Mouse (Mus musculus): Measurements from ENCODE around the gene Gad2. TPM values are rescaled to one million over a fixed set of nuclear protein-coding genes. Genes with fewer than 3 reads are reported as not detected.
A peak's percentile ranks its signal among the peaks of the same experiment; 100 is the strongest.
"Not testable (repeated sequence)": the region's sequence is repeated elsewhere in the genome, so short reads cannot be mapped to it uniquely, and the experiment has no call there.

The Gad2 gene
- polyA plus RNA-seq (2012; ENCODE audit: insufficient read depth, insufficient read length, missing spikeins), result not detected in 2 replicates

DNA sequence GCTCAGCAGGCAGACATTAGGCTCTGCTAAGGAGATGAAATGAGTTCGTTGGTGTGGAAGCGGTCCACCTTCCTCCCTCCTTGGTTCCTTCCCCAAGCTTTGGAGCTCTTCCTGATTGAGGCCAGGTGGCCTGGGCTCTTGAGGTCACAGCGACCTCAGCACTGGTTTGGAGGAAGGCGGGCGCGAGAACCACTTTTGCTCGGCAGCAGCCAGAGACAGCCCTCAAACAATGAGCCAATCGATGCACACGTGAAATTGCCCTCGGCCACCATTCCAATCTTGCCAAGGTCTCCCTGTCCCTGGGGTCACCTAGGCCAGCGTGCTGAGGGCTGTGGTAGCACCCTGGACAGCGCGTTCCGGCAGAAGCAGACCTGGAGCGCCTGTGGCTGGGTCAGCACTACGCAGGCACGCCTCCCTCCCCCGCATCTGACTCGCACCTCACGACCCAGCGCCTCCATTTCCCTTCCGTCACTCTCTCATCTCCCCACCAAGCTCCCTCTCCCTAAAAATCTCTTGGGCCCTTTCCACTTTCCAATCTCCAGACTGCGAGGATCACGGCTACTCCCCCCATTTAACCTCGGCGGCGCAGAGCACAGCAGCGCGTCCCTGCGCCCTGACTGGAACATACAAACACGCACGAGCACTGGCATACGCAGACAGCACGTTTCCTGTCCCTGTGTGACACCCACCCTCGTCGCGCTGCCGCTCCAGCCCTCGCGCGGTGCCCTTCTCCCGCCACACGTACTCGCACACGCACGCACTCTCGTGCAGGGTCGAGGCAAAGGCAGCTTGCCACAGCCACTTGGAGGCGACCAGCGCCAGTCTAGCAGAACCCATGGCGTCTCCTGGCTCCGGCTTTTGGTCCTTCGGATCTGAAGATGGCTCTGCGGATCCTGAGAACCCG is at the start of gene Gad2:
TSS of gene Gad2 (plus strand) at position 378 of the 904 bp plus-strand sequence.
- Histone ChIP-seq H3K4me1 (ENCODE audit: control insufficient read depth, insufficient read depth, insufficient read length, low read length) (no peaks in the 10 kb centered on the region; the same call in 1 of the 2 replicates), H3K4me3 (ENCODE audit: insufficient read depth, low read depth, low read length) (peak within 1 kb of the TSS; percentile 10), H3K27ac (replicated peaks; ENCODE audit: low read depth, low read length) (no peak within 1 kb of the TSS)

DNA sequence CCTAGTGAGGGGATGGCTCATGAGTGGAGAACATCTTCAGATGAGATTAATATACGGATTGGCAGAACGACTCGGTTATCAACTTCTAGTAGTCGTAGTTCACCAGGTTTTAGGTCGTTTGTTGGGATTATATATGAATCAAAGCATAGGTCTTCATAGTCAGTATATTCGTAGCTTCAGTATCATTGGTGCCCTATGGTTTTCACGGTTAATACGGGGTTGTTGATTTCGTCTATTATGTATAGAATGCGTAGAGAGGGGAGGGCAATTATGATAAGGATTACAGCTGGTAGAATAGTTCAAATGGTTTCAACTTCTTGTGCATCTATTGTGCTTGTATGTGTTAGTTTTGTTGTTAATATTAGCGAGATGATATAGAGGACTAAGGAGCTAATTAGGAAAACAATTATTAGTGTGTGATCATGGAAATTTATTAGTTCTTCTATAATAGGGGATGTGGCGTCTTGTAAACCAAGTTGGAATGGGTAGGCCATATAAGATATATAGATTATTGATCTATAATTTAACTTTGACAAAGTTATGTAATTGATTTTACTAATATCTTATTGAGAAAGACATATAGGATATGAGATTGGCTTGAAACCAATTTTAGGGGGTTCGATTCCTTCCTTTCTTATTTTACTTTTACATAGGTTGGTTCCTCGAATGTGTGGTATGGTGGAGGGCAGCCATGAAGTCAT is 34.4 kb upstream of the Gad2 start:
- not testable (repeated sequence) for H3K4me1 ChIP-seq (ENCODE audit: control insufficient read depth, insufficient read depth, insufficient read length, low read length); H3K27ac ChIP-seq (replicated peaks; ENCODE audit: low read depth, low read length); H3K4me3 ChIP-seq (ENCODE audit: insufficient read depth, low read depth, low read length)

DNA sequence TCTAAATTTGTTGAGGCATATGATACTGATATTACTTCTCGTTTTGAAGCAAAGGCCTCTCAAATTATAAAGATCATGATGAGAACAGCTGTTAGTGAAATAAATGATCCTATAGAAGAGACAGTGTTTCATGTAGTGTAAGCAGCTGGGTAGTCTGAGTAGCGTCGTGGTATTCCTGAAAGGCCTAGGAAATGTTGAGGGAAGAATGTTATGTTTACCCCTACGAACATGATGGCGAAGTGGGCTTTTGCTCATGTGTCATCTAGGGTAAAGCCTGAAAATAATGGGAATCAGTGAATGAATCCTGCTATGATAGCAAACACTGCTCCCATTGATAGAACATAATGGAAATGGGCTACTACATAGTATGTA is 33.8 kb upstream of the Gad2 start:
- H3K27ac ChIP-seq (replicated peaks; ENCODE audit: low read depth, low read length); H3K4me3 ChIP-seq (ENCODE audit: insufficient read depth, low read depth, low read length); H3K4me1 ChIP-seq (ENCODE audit: control insufficient read depth, insufficient read depth, insufficient read length, low read length): not testable (repeated sequence)

DNA sequence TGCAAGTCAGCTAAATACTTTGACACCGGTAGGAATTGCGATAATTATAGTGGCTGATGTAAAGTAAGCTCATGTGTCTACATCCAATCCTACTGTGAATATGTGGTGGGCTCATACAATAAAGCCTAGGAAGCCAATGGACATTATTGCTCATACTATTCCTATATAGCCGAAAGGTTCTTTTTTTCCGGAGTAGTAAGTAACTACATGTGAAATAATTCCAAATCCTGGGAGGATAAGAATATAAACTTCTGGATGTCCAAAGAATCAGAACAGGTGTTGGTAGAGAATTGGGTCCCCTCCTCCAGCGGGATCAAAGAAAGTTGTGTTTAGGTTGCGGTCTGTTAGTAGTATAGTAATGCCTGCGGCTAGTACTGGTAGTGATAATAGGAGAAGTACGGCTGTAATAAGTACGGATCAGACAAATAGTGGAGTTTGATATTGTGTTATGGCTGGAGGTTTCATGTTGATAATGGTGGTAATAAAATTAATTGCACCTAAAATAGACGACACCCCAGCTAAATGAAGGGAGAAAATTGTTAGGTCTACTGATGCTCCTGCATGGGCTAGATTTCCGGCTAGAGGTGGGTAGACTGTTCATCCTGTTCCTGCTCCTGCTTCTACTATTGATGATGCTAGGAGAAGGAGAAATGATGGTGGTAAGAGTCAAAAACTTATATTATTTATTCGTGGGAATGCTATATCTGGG is 33.2 kb upstream of the Gad2 start:
- not testable (repeated sequence) for H3K27ac ChIP-seq (replicated peaks; ENCODE audit: low read depth, low read length); H3K4me1 ChIP-seq (ENCODE audit: control insufficient read depth, insufficient read depth, insufficient read length, low read length); H3K4me3 ChIP-seq (ENCODE audit: insufficient read depth, low read depth, low read length)

DNA sequence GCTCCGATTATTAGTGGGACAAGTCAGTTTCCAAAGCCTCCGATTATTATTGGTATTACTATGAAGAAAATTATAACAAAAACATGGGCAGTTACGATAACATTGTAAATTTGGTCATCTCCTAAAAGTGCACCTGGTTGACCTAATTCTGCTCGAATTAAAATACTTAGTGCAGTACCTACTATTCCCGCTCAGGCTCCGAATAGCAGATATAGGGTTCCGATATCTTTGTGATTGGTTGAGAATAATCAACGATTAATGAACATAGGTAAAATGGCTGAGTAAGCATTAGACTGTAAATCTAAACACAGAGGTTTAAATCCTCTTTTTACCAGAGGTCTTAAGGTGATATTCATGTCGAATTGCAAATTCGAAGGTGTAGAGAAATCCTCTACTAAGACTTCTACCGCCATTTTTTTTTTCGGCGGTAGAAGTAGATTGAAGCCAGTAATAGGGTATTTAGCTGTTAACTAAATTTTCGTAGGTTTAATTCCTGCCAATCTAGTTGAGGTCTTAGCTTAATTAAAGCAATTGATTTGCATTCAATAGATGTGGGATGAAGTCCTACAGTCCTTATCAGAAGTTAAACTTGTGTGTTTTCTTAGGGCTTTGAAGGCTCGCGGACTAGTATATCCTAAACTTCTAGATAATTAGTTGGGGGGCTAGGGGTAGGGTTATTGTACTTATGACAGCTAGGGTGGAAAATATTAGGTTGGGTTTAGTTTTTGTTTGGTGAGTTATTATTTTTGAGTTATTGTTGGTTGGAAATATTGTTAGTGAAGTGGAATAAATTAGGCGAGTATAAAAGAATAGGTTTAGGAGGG is 32.4 kb upstream of the Gad2 start:
- not testable (repeated sequence) for H3K4me3 ChIP-seq (ENCODE audit: insufficient read depth, low read depth, low read length); H3K4me1 ChIP-seq (ENCODE audit: control insufficient read depth, insufficient read depth, insufficient read length, low read length); H3K27ac ChIP-seq (replicated peaks; ENCODE audit: low read depth, low read length)

DNA sequence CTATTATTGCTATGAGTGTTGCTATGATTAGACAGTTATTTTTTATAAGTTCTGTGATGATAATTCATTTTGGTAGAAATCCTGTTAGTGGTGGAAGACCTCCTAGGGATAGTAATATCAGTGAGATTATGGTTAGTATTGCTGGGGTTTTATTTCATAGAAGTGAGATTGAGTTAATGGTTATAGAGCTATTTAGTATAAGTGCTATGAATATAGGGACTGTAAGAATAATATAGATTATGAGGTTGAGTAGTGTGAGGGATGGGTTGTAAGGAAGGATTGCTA is 31.9 kb upstream of the Gad2 start:
- no peak overlapping the region for H3K4me3 ChIP-seq (ENCODE audit: insufficient read depth, low read depth, low read length)
- H3K4me1 ChIP-seq (ENCODE audit: control insufficient read depth, insufficient read depth, insufficient read length, low read length), result no peaks in the 10 kb centered on the region
- H3K27ac ChIP-seq (replicated peaks; ENCODE audit: low read depth, low read length), result no peak overlapping the region

DNA sequence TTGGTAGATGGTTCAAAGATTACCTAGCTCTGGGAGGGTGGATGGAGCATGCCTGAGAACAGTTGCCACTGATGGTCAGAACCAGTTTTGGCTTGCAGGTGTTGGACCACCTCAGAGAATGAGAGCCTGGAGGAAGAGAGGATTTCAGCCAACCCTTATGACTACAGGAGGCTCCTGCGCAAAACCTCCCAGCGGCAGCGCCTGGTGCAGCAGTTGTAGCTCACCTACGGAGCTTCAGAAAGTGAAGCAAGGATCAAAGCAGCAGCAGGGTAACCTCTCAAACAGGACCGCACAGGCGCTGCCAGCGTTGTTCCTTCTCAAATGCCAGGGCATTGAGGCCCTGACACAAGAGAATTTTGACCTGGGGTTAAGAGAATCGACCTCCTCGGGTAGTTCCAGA is 4.1 kb upstream of the Gad2 start:
- Histone ChIP-seq H3K4me1 (ENCODE audit: control insufficient read depth, insufficient read depth, insufficient read length, low read length) (no peaks in the 10 kb centered on the region; the same call in 1 of the 2 replicates), H3K4me3 (ENCODE audit: insufficient read depth, low read depth, low read length) (no peak overlapping the region), H3K27ac (replicated peaks; ENCODE audit: low read depth, low read length) (no peak overlapping the region)

DNA sequence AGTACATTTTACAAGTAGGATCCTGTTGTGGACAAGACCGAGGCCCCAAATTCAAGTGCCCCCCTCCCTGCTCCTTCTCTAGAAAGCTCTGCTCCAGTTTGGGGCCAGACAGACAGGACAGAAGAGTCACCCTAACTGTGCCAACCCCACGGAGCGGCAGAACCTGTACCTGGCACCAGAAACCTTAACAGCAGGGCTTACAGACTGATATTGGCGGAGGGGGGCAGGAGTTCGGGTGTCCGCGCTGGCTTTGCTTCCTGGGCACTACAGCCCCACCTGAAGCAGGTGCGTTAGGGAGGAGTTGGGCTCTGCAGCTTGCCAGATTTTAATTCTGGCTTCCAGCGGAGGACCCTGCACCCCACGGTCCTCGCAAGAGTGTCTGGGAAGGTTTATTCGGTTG is 2.6 kb upstream of the Gad2 start:
- no peaks in the 10 kb centered on the region; the same call in 1 of the 2 replicates for H3K4me1 ChIP-seq (ENCODE audit: control insufficient read depth, insufficient read depth, insufficient read length, low read length)
- no peak overlapping the region for H3K4me3 ChIP-seq (ENCODE audit: insufficient read depth, low read depth, low read length)
- H3K27ac ChIP-seq (replicated peaks; ENCODE audit: low read depth, low read length), result no peak overlapping the region

DNA sequence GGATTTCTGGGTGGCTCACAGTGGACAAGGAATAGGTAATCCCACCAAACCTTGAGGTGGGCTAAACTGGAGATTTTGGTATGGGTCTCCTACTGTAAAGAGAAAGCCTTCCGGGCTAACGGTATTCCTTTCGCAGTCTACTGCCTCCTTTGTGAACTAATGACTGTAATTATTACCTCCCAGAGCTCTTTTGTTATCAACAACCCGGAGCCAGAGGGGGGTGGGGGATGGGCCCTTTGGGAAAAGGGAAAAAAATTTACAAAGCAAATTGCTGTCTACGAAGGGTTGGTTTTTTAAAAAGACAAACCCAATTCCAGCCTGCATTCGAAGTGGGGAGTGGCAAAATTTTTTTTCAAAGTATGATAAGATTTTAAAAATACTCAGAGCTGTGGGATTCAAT is 2.0 kb upstream of the Gad2 start:
- Histone ChIP-seq H3K4me1 (ENCODE audit: control insufficient read depth, insufficient read depth, insufficient read length, low read length) (no peaks in the 10 kb centered on the region; the same call in 1 of the 2 replicates), H3K27ac (replicated peaks; ENCODE audit: low read depth, low read length) (no peak overlapping the region), H3K4me3 (ENCODE audit: insufficient read depth, low read depth, low read length) (no peak overlapping the region)

DNA sequence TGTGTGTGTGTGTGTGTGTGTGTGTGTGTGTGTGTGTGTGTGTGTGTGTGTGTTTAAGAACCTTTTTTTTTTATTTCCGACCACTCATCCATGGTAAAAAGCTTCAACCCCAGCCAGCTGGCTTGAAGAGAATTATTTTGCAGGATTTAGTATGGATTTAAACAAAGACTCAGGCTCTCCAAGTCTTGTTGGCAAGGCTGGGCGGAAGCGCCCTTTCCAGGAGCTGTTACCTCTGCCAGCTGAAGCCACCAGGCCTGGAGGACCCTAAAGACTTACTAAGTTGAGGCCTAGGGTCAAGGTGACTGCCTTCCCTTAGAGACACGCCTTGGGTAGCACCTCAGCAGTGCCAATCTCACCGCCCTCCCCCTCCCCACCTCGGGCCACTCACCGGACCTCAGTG is 1.5 kb upstream of the Gad2 start:
- Histone ChIP-seq H3K4me1 (ENCODE audit: control insufficient read depth, insufficient read depth, insufficient read length, low read length) (no peaks in the 10 kb centered on the region; the same call in 1 of the 2 replicates), H3K27ac (replicated peaks; ENCODE audit: low read depth, low read length) (no peak overlapping the region), H3K4me3 (ENCODE audit: insufficient read depth, low read depth, low read length) (no peak overlapping the region)

DNA sequence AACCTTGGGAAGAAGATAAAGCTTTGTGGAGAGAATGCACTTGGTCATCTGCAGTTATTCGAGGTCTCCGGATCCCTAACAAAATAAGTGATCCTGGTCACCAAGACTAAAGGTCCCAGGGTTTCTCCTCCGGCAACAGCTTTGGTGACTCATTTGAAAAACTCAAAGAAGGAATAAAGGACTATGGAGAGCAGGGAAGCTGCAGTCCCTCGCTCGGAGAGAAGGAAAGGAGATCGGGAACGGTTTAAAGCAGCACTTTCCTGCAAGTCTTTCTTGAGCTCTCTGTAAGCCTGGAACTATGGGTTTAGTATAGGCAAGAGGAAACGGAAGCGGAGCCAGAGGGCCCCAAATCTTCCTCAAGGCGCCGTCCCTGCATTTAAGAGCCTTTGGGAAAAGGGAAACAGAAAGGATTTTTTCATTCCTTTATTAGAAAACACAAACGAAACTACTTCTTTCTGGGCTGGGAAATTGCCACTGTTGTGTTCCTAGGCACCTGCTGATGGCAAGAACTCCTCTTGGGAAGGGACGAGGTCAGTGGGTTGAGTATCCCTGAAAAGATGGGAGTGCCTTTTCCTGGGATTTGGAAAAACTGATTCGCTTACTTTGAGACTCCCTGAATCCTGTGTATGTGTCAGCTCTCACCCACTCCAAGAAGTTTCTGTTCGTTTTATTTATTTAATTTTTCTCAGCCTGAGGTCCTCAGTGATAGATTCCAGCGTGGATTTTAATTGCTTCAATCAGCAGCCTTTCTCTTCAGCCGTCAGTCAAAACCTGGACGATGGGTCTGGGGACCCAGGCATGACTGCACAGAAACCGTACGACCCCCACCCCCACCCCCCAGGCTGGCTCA is 802 bp upstream of the Gad2 start:
- H3K4me1 ChIP-seq (ENCODE audit: control insufficient read depth, insufficient read depth, insufficient read length, low read length), result no peaks in the 10 kb centered on the region; the same call in 1 of the 2 replicates
- H3K27ac ChIP-seq (replicated peaks; ENCODE audit: low read depth, low read length), result no peak overlapping the region
- peak overlapping the region; percentile 10; the same call in 1 of the 2 replicates for H3K4me3 ChIP-seq (ENCODE audit: insufficient read depth, low read depth, low read length)

DNA sequence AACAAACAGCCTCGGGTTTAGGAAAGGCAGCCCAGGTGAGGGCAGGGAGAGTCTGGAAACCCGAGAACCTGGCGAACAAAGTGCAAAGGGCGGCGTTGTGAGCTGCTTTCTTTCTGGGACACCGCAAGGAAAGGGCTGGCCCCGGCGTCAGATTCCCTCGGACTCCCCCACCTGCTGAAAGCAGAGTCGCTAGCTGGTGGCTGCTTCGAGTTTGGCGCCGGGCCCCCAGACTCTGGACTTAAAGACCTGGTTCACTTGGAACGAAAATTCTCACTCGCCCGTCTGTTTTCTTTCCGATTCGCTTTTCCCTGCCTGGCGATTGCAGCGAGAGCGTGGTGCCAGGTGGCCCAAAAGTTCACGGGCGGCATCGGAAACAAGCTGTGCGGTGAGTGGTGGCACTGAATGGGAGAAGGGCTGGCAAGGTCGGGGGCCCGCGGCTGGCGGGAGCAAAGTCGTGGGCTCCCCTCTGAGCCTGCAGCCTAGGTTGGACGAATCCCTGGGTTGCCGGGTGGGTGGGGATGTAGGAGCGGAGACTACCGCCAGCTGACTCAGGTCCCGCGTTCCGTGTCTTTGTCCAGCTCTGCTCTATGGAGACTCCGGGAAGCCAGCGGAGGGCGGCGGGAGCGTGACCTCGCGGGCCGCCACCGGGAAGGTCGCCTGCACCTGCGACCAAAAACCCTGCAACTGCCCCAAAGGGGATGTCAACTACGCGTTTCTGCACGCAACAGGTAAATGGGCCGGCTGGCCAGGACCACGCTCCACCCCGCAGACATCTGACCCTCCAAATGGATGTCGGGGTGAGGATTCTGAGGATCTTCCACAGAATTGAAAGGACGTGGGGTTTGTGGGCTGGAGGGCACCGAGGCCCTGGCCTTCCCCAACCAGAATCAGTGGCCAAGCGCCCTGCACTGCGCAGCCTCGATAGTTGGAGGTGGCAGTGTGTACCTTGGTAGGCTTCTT is 1.4 kb downstream of the Gad2 start:
- H3K4me1 ChIP-seq (ENCODE audit: control insufficient read depth, insufficient read depth, insufficient read length, low read length), result no peaks in the 10 kb centered on the region; the same call in 1 of the 2 replicates
- no peak overlapping the region for H3K4me3 ChIP-seq (ENCODE audit: insufficient read depth, low read depth, low read length)

More for the DNA sequence above, 1.4 kb downstream of the Gad2 start:
- no peak overlapping the region for H3K27ac ChIP-seq (replicated peaks; ENCODE audit: low read depth, low read length)

Measured in brown adipose tissue, adult 24 weeks (tissue).